Mouse (Mus musculus): Measurements from ENCODE around the gene Frrs1l. TPM values are rescaled to one million over a fixed set of nuclear protein-coding genes. Genes with fewer than 3 reads are reported as not detected.

The Frrs1l gene
- polyA plus RNA-seq, 1 experiment from 2014 or later, result 25.3 TPM

- Histone ChIP-seq H3K4me1 (replicated peaks; ENCODE audit: control insufficient read depth, insufficient read depth, low read length) (no peaks in the 10 kb centered on the region), H3K9me3 (ENCODE audit: control insufficient read depth, low read length) (no peaks in the 10 kb centered on the region), H3K9ac (replicated peaks; ENCODE audit: low read depth, low read length) (no peak overlapping the region), H3K4me3 (replicated peaks; ENCODE audit: low read length) (no peak overlapping the region), H3K36me3 (ENCODE audit: control insufficient read depth, insufficient read depth) (peaks cover 10% of the 10 kb centered on the region; the same call in 1 of the 2 replicates), H3K27me3 (replicated peaks; ENCODE audit: control insufficient read depth, insufficient read depth, low read length) (no peaks in the 10 kb centered on the region), H3K27ac (ENCODE audit: low read length) (no peak overlapping the region), H3K4me2 (ENCODE audit: low read length) (no peak overlapping the region)
- 82% methylated on average over 7 of the region's 7 CpGs for WGBS
- no peak for ATAC-seq
These were observed 77.7 kb downstream of the Frrs1l start for GRCm38 (mm10) chr4:56912382-56913001.

DNA sequence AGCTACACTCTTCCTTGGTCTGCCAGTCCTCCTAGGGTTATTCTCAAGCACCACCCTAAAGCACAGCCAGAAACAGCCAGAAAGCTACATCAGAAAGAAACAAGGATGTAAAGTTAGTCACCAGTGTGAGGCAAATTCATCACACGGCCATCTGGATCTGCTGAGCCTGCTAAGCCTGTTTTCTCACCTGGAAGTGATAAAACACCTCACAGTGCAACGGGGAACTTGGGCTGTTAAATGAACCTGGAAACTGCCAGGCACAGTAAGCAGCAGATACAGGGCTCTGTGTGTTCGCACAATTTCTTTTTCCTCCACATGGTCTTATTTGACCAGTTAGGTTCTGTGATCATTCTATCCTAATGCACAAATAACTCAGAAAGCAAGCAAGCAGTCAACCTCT, 80.6 kb downstream of the Frrs1l start:
- Histone ChIP-seq H3K36me3 (ENCODE audit: control insufficient read depth, insufficient read depth) (peaks cover 12% of the 10 kb centered on the region; the same call in 1 of the 2 replicates), H3K4me2 (ENCODE audit: low read length) (no peak overlapping the region), H3K9ac (replicated peaks; ENCODE audit: low read depth, low read length) (no peak overlapping the region), H3K27ac (ENCODE audit: low read length) (no peak overlapping the region), H3K4me1 (replicated peaks; ENCODE audit: control insufficient read depth, insufficient read depth, low read length) (no peaks in the 10 kb centered on the region), H3K27me3 (replicated peaks; ENCODE audit: control insufficient read depth, insufficient read depth, low read length) (no peaks in the 10 kb centered on the region), H3K9me3 (ENCODE audit: control insufficient read depth, low read length) (no peaks in the 10 kb centered on the region), H3K4me3 (replicated peaks; ENCODE audit: low read length) (no peak overlapping the region)
- no peak for ATAC-seq
- 85% methylated on average over 3 of the region's 3 CpGs for WGBS

GRCm38 (mm10) chr4:56907671-56908070, 82.5 kb downstream of the Frrs1l start:
- no peaks in the 10 kb centered on the region for H3K27me3 ChIP-seq (replicated peaks; ENCODE audit: control insufficient read depth, insufficient read depth, low read length)
- H3K9me3 ChIP-seq (ENCODE audit: control insufficient read depth, low read length), result no peaks in the 10 kb centered on the region
- no peak overlapping the region for H3K9ac ChIP-seq (replicated peaks; ENCODE audit: low read depth, low read length)
- H3K4me3 ChIP-seq (replicated peaks; ENCODE audit: low read length), result no peak overlapping the region
- no peak overlapping the region for H3K4me2 ChIP-seq (ENCODE audit: low read length)
- no peak for ATAC-seq
- H3K4me1 ChIP-seq (replicated peaks; ENCODE audit: control insufficient read depth, insufficient read depth, low read length), result no peaks in the 10 kb centered on the region
- H3K27ac ChIP-seq (ENCODE audit: low read length), result no peak overlapping the region
- peaks cover 12% of the 10 kb centered on the region for H3K36me3 ChIP-seq (ENCODE audit: control insufficient read depth, insufficient read depth)
- WGBS, result 92% methylated on average over 5 of the region's 5 CpGs

Other genes with a start within 250 kb of the Frrs1l start
- gene Actl7b, start 248.9 kb downstream of the Frrs1l start, polyA plus RNA-seq (2015; fragmentation: Nextera tagmentation; extraction: Ambion mirVana), result not detected in 2 replicates
- not detected in 2 replicates for gene Actl7a, start 247.0 kb downstream of the Frrs1l start, polyA plus RNA-seq (2015; fragmentation: Nextera tagmentation; extraction: Ambion mirVana)
- 64.7 and 68.7 TPM in 2 replicates for gene Elp1, start 188.1 kb downstream of the Frrs1l start, polyA plus RNA-seq (2015; fragmentation: Nextera tagmentation; extraction: Ambion mirVana)
- 16.0 and 16.4 TPM in 2 replicates for gene Fam206a, start 188.0 kb downstream of the Frrs1l start, polyA plus RNA-seq (2015; fragmentation: Nextera tagmentation; extraction: Ambion mirVana)
- 11.1 and 11.4 TPM in 2 replicates for gene Ctnnal1, start 125.2 kb downstream of the Frrs1l start, polyA plus RNA-seq (2015; fragmentation: Nextera tagmentation; extraction: Ambion mirVana)
- 8.3 and 8.7 TPM in 2 replicates for gene Tmem245, start 43.0 kb downstream of the Frrs1l start, polyA plus RNA-seq (2015; fragmentation: Nextera tagmentation; extraction: Ambion mirVana)
- 0.67 and 1.2 TPM in 2 replicates for gene Epb41l4b, start 153.0 kb upstream of the Frrs1l start, polyA plus RNA-seq (2015; fragmentation: Nextera tagmentation; extraction: Ambion mirVana)